Mouse (Mus musculus): Measurements from ENCODE around the gene Stat2.
"Not testable (repeated sequence)": the region's sequence is repeated elsewhere in the genome, so short reads cannot be mapped to it uniquely, and the experiment has no call there.

DNA sequence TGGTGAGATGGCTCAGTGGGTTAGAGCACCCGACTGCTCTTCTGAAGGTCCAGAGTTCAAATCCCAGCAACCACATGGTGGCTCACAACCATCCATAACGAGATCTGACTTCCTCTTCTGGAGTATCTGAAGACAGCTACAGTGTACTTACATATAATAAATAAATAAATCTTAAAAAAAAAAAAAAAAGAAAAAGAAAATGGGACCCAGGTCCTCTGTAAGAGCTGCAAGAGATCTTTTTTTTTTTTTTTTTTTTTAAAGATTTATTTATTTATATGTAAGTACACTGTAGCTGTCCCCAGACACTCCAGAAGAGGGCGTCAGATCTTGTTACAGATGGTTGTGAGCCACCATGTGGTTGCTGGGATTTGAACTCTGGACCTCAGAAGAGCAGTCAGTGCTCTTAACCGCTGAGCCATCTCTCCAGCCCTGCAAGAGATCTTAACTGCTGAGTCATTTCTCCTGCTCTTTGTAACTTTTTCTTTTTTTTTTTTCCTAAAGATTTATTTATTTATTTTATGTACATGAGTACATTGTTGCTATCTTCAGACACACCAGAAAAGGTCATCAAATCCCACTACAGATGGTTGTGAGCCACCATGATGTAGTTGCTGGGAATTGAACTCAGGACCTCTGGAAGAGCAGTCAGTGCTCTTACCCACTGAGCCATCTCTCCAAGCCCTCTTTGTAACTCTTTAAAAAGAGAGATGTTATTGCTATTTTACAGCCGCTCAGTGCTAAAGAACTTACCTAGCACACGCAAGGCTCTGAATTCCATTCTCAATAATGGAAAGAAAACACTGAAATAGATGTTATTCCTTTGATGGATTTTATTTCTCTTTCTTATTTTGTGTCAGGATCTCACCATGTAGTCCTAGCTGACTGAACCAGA lies 62.2 kb downstream of the Stat2 start:
- TF ChIP-seq TAL1 (conservative IDR thresholded peaks at IDR 0.05; ENCODE audit: low read depth, low read length); CTCF (IDR thresholded peaks at IDR 0.05; ENCODE audit: low read depth, low read length): not testable (repeated sequence)
